Mouse (Mus musculus): ENCODE results near the gene Wdr46.

Gene Wdr46

GRCm38 (mm10) chr17:33911052-33911812 lies 29.2 kb upstream of the Wdr46 start:
- DNase-seq (ENCODE audit: low read depth, low spot score) = no peak

- no peak for DNase-seq (ENCODE audit: low read depth, low spot score)
These were observed 28.5 kb upstream of the Wdr46 start for GRCm38 (mm10) chr17:33911813-33912414.

DNA sequence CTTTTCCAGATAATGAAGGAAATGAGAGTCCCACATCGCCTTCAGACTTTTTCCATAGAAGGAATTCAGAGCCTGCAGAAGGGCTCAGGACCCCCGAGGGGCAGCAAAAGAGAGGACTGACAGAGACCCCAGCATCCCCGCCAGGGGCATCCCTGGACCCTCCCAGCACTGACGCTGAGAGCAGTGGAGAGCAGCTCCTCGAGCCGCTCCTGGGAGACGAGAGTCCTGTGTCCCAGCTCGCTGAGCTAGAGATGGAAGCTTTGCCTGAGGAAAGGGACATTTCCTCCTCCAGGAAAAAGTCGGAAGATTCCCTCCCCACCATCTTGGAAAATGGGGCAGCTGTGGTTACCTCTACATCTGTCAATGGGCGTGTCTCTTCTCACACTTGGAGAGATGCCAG lies 27.2 kb upstream of the Wdr46 start:
- DNase-seq (ENCODE audit: low read depth, low spot score) = no peak

DNA sequence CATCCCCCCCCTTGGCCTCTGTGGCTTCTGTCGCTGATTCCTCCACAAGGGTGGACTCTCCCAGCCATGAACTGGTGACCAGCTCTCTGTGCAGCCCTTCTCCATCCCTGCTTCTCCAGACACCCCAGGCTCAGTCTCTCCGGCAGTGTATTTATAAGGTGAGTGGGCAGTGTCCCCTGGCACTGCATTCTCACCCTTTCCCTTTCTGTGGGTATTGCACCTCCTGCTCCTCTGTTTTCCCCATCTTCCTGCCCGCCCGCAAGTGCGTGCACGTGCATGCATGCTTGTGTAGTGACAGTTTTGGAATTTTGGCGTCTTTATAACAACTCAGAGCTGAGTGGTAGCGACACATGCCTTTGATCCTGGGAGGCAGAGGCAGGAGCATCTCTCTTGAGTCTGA lies 26.6 kb upstream of the Wdr46 start:
- DNase-seq (ENCODE audit: low read depth, low spot score) = no peak

DNA sequence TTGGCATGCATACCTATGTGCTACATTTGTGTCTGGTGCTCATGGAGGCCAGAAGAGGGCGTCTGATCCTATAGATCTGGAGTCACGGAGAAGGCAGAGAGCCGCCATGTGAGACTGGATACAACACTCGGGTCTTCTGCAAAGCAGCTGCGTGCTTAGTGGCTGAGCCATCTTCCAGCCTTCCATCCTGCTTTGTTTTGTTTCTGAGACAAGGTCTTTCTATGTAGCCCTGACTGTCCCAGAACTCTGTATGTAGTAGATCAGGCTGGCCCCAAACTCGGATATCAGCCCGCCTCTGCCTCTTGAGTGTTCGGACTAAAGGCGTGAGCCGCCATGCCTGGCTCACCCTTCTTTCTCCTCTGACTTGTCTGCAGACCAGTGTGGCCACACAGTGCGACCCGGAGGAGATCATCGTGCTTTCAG lies 25.5 kb upstream of the Wdr46 start:
- no peak for DNase-seq (ENCODE audit: low read depth, low spot score)

- DNase-seq (ENCODE audit: low read depth, low spot score) = peak; percentile 98
These were observed 24.7 kb upstream of the Wdr46 start, which contains the start of the genes Tapbp and Zbtb22 for GRCm38 (mm10) chr17:33915671-33916250. Gene Tapbp (plus strand): TSS chr17:33915899. Gene Zbtb22 (plus strand): TSS chr17:33915904.

GRCm38 (mm10) chr17:33916294-33916693 lies 24.2 kb upstream of the Wdr46 start:
- peak; percentile 80 for DNase-seq (ENCODE audit: low read depth, low spot score)

- no peak for DNase-seq (ENCODE audit: low read depth, low spot score)
These were observed 23.4 kb upstream of the Wdr46 start for GRCm38 (mm10) chr17:33916847-33917655.

GRCm38 (mm10) chr17:33917656-33918292 lies 22.7 kb upstream of the Wdr46 start:
- DNase-seq (ENCODE audit: low read depth, low spot score) = no peak

- DNase-seq (ENCODE audit: low read depth, low spot score) = no peak
These were observed 21.9 kb upstream of the Wdr46 start for GRCm38 (mm10) chr17:33918293-33919203.

DNA sequence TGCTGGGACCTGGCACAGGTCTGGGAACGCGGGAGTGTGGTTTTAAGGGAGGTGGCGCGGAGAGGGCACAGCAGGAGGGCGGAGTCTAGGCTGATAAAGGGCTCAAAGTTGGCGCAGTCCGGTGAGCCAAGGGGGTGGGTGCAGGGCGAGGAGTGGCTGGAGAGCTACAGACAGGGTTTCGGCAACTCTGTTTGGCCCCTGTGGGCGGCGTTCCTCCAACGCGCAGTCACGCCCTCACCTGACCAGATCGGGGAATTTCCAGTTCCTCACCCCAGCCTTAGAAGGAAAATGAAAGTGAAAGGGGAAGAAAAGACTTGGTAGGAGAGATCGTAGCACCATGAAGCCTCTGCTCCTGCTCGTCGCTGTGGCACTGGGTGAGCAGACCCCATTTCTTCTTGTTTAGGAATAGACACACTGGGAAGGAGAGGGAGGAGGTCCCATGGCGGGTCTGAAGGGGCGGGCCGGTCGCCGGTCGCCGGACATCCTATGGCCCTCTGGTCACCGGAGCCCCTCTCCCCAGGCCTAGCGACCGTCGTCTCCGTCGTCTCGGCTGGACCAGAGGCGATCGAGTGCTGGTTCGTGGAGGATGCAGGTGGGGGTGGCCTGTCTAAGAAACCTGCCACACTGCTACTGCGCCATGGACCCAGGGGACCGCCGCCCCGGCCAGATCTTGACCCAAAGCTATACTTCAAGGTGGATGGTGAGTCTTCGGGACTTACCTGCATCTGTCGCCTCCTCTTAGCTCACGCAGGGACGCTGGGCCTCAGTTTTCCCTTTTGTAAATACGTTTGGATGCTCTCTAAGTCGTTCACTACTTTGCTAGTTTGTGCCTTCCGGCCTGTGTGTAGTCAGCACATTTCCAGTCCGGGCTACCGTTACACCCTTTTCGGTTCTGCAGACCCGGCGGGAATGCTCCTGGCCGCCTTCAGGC lies 20.8 kb upstream of the Wdr46 start:
- DNase-seq (ENCODE audit: low read depth, low spot score) = peak; percentile 44

DNA sequence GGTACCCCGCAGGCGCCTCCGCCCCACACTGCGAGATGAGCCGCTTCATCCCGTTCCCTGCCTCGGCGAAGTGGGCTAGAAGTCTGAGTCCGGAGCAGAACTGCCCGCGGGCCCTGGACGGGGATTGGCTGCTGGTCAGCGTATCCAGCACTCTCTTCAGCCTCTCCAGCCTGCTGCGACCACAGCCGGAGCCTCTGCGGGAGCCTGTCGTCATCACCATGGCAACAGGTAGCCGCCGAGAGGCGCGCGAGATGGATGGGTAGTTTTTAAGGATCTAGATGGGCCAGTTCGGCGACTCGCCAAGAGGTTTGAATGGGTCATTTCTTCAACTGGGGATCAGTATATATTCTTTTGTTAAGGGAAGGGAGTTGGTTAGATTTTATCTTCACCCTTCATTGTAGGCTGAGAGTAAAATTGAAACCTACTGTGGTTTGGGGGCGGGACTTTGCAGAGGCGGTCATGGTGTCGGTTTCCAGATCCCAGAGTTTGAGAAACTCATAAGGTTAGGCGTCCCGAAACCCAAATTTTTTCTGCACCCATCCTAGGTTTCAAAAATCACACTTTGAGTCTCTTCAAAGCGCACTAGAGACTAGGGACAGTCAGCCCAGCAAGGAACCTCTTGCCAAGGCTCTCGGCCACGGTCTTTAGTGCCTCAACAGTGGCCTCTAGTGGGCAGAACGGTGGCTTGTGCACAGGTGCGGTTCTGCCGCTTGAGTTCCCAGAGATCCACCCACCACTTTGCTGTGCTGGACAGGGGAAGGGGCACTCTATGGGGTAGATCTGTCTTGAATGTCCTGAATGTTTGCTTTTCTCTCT lies 20.0 kb upstream of the Wdr46 start:
- peak; percentile 90 for DNase-seq (ENCODE audit: low read depth, low spot score)

- DNase-seq (ENCODE audit: low read depth, low spot score) = no peak
These were observed 19.1 kb upstream of the Wdr46 start for GRCm38 (mm10) chr17:33921361-33921760.

- DNase-seq (ENCODE audit: low read depth, low spot score) = peak; percentile 60
These were observed 15.7 kb upstream of the Wdr46 start for GRCm38 (mm10) chr17:33924577-33925283.

- DNase-seq (ENCODE audit: low read depth, low spot score) = no peak
These were observed 14.9 kb upstream of the Wdr46 start for GRCm38 (mm10) chr17:33925406-33926116.

DNA sequence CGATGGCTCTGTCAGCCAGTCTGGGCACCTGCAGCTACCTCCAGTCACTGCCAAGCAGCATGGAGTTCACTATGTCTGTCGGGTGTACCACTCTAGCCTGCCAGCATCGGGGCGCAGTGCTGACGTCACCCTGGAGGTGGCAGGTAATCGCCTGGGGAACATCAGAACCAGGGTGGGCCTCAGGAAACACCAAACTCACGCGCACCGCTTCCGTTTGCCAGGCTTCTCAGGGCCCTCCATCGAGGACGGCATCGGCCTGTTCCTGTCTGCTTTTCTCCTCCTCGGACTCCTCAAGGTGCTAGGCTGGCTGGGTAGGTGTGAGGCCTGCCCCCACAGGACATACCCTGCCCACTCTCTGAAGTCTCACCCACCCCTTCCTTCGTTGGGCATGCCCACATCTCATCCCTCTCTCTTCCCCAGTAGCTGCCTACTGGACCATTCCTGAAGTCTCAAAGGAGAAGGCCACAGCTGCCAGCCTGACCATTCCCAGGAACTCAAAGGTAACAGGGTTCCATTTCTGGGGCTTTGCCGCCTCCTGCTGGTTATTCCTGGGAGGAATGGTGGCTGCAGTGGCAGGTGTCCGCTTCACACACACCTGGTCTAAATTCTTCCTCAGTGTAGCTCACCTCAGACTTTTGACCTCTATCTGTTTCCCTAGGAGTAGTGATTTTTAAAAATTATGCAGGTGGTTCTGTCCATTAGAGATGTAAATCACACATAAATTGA lies 14.1 kb upstream of the Wdr46 start:
- no peak for DNase-seq (ENCODE audit: low read depth, low spot score)

Data from mesoderm, embryonic 11.5 days (tissue).